Mouse (Mus musculus) liver, embryonic 15.5 days (tissue): ENCODE results near the gene Hjurp. TPM values are rescaled to one million over a fixed set of nuclear protein-coding genes. Genes with fewer than 3 reads are reported as not detected.

Source experiments
- ATAC-seq: fragments of 200-750 bp; cut with Nextera tagmentation; 2 replicates; pipeline ENCODE4 v1.8.0; 2017; ENCODE audit warnings: moderate number of reproducible peaks, mild to moderate bottlenecking, moderate library complexity; ENCODE audit not compliant: insufficient read depth
- H3K27ac ChIP-seq: fragments of 300-500 bp; sonication (generic); replicated peaks from 2 replicates; pipeline ENCODE4 v1.5.1; 2015; ENCODE audit warnings: mild to moderate bottlenecking, inconsistent platforms
- H3K27me3 ChIP-seq: fragments of 300-500 bp; sonication (generic); 2 replicates; pipeline ENCODE4 v1.6.1; 2015; ENCODE audit warnings: mild to moderate bottlenecking, inconsistent platforms
- H3K36me3 ChIP-seq: fragments of 300-500 bp; sonication (generic); replicated peaks from 2 replicates; pipeline ENCODE4 v1.6.1; 2015; ENCODE audit warnings: moderate library complexity, mild to moderate bottlenecking, inconsistent platforms
- H3K4me1 ChIP-seq: fragments of 300-500 bp; sonication (generic); replicated peaks from 2 replicates; pipeline ENCODE4 v1.6.1; 2015; ENCODE audit warnings: inconsistent platforms
- H3K4me2 ChIP-seq: fragments of 300-500 bp; sonication (generic); 2 replicates; pipeline ENCODE4 v1.6.1; 2015; ENCODE audit warnings: moderate library complexity, mild to moderate bottlenecking, inconsistent platforms
- H3K4me3 ChIP-seq: fragments of 300-500 bp; sonication (generic); replicated peaks from 2 replicates; pipeline ENCODE4 v1.5.1; 2015; ENCODE audit warnings: mild to moderate bottlenecking, inconsistent platforms
- H3K9ac ChIP-seq: fragments of 300-500 bp; sonication (generic); 2 replicates; pipeline ENCODE4 v1.6.1; 2015; ENCODE audit warnings: moderate library complexity, mild to moderate bottlenecking, inconsistent platforms
- H3K9me3 ChIP-seq: fragments of 300-500 bp; sonication (generic); replicated peaks from 2 replicates; pipeline ENCODE4 v1.6.1; 2016; ENCODE audit warnings: inconsistent platforms
- WGBS: fragments of 180-500 bp; shearing (Covaris S2); methylation state at CpG from one replicate; pipeline ENCODE4 v1.1.7; 2015; ENCODE audit warnings: mixed read lengths; ENCODE audit not compliant: insufficient replicate concordance; 5-methylcytosine and 5-hydroxymethylcytosine counted together
- polyA plus RNA-seq: library from polyadenylated mRNA; unstranded; fragments of >200 nt; fragmentation: Nextera tagmentation; extraction: Ambion mirVana; gene quantifications from 2 replicates; pipeline ENCODE4 v1.2.1, GENCODE M21; 2015

The Hjurp gene
- polyA plus RNA-seq, 1 experiment from 2014 or later = 62.7 TPM

- WGBS = 59% methylated on average over 6 of the region's 6 CpGs
Measured at GRCm38 (mm10) chr1:88258361-88258760, 19.1 kb downstream of the Hjurp start.

GRCm38 (mm10) chr1:88257681-88258080, 19.8 kb downstream of the Hjurp start:
- Histone ChIP-seq H3K4me1 (peaks cover 38% of the 10 kb centered on the region), H3K27ac (no peak overlapping the region), H3K9ac (no peak overlapping the region), H3K9me3 (peaks cover 12% of the 10 kb centered on the region; the same call in 1 of the 2 replicates), H3K27me3 (no peaks in the 10 kb centered on the region), H3K4me3 (no peak overlapping the region), H3K36me3 (peaks cover 27% of the 10 kb centered on the region), H3K4me2 (no peak overlapping the region)
- WGBS = 63% methylated on average over 6 of the region's 6 CpGs
- ATAC-seq = no peak

More at GRCm38 (mm10) chr1:88258361-88258760, 19.1 kb downstream of the Hjurp start:
- H3K27ac ChIP-seq = no peak overlapping the region
- H3K36me3 ChIP-seq = peaks cover 33% of the 10 kb centered on the region
- ATAC-seq = no peak
- no peak overlapping the region for H3K4me2 ChIP-seq
- no peaks in the 10 kb centered on the region for H3K27me3 ChIP-seq
- no peak overlapping the region for H3K9ac ChIP-seq
- 0 out of 2 replicates have a peak, but pooled peaks cover 11% of the 10 kb centered on the region for H3K9me3 ChIP-seq
- peaks cover 43% of the 10 kb centered on the region for H3K4me1 ChIP-seq
- H3K4me3 ChIP-seq = no peak overlapping the region

GRCm38 (mm10) chr1:88256886-88257663, 20.4 kb downstream of the Hjurp start:
- H3K4me2 ChIP-seq = no peak overlapping the region
- H3K27me3 ChIP-seq = no peaks in the 10 kb centered on the region
- peaks cover 18% of the 10 kb centered on the region; the same call in 1 of the 2 replicates for H3K9me3 ChIP-seq
- 55% methylated on average over 10 of the region's 10 CpGs for WGBS
- no peak for ATAC-seq
- no peak overlapping the region for H3K9ac ChIP-seq
- no peak overlapping the region for H3K4me3 ChIP-seq
- H3K27ac ChIP-seq = no peak overlapping the region
- H3K4me1 ChIP-seq = peaks cover 31% of the 10 kb centered on the region
- H3K36me3 ChIP-seq = peaks cover 21% of the 10 kb centered on the region

- Histone ChIP-seq H3K4me1 (peaks cover 22% of the 10 kb centered on the region), H3K27ac (no peak overlapping the region), H3K4me2 (no peak overlapping the region), H3K9me3 (peaks cover 19% of the 10 kb centered on the region; the same call in 1 of the 2 replicates), H3K36me3 (peaks cover 12% of the 10 kb centered on the region), H3K9ac (no peak overlapping the region), H3K4me3 (no peak overlapping the region), H3K27me3 (no peaks in the 10 kb centered on the region)
- no peak for ATAC-seq
- 62% methylated on average over 13 of the region's 13 CpGs for WGBS
Measured at GRCm38 (mm10) chr1:88255989-88256754, 21.3 kb downstream of the Hjurp start.

GRCm38 (mm10) chr1:88255466-88255857, 22.0 kb downstream of the Hjurp start:
- no peak overlapping the region for H3K4me3 ChIP-seq
- H3K9ac ChIP-seq = no peak overlapping the region
- ATAC-seq = no peak
- 0 out of 2 replicates have a peak, but pooled peaks cover 5% of the 10 kb centered on the region for H3K36me3 ChIP-seq
- H3K4me2 ChIP-seq = no peak overlapping the region
- 55% methylated on average over 2 of the region's 2 CpGs for WGBS
- H3K9me3 ChIP-seq = peaks cover 25% of the 10 kb centered on the region; the same call in 1 of the 2 replicates
- no peak overlapping the region for H3K27ac ChIP-seq
- H3K27me3 ChIP-seq = no peaks in the 10 kb centered on the region
- H3K4me1 ChIP-seq = peaks cover 15% of the 10 kb centered on the region

- H3K9me3 ChIP-seq = peaks cover 29% of the 10 kb centered on the region; the same call in 1 of the 2 replicates
- H3K27ac ChIP-seq = no peak overlapping the region
- no peak for ATAC-seq
- H3K4me1 ChIP-seq = peaks cover 10% of the 10 kb centered on the region
- H3K9ac ChIP-seq = no peak overlapping the region
- no peak overlapping the region for H3K4me3 ChIP-seq
- 63% methylated on average over 12 of the region's 12 CpGs for WGBS
- H3K36me3 ChIP-seq = 0 out of 2 replicates have a peak, but pooled peaks cover under 1% of the 10 kb centered on the region
- H3K27me3 ChIP-seq = no peaks in the 10 kb centered on the region
- no peak overlapping the region for H3K4me2 ChIP-seq
Measured at GRCm38 (mm10) chr1:88254793-88255465, 22.5 kb downstream of the Hjurp start.

- 0 out of 2 replicates have a peak, but pooled peaks have one; percentile 22 for ATAC-seq
- Histone ChIP-seq H3K9ac (no peak overlapping the region), H3K9me3 (peaks cover 41% of the 10 kb centered on the region; the same call in 1 of the 2 replicates), H3K27ac (no peak overlapping the region), H3K4me1 (no peaks in the 10 kb centered on the region), H3K27me3 (no peaks in the 10 kb centered on the region), H3K4me3 (no peak overlapping the region), H3K4me2 (no peak overlapping the region), H3K36me3 (no peaks in the 10 kb centered on the region)
- 51% methylated on average over 6 of the region's 6 CpGs for WGBS
Measured at GRCm38 (mm10) chr1:88253540-88253939, 23.9 kb downstream of the Hjurp start.

GRCm38 (mm10) chr1:88253106-88253505, 24.3 kb downstream of the Hjurp start:
- WGBS = 59% methylated on average over 8 of the region's 8 CpGs
- no peaks in the 10 kb centered on the region for H3K4me1 ChIP-seq
- H3K4me2 ChIP-seq = no peak overlapping the region
- no peak overlapping the region for H3K9ac ChIP-seq
- no peak overlapping the region for H3K4me3 ChIP-seq
- no peaks in the 10 kb centered on the region for H3K27me3 ChIP-seq
- ATAC-seq = 0 out of 2 replicates have a peak, but pooled peaks have one; percentile 1
- no peaks in the 10 kb centered on the region for H3K36me3 ChIP-seq
- H3K9me3 ChIP-seq = peaks cover 42% of the 10 kb centered on the region; the same call in 1 of the 2 replicates
- H3K27ac ChIP-seq = no peak overlapping the region

- H3K27ac ChIP-seq = no peak overlapping the region
- H3K9me3 ChIP-seq = peaks cover 47% of the 10 kb centered on the region; the same call in 1 of the 2 replicates
- 62% methylated on average over 5 of the region's 5 CpGs for WGBS
- no peak overlapping the region for H3K9ac ChIP-seq
- no peak overlapping the region for H3K4me3 ChIP-seq
- no peaks in the 10 kb centered on the region for H3K4me1 ChIP-seq
- H3K27me3 ChIP-seq = no peaks in the 10 kb centered on the region
- no peaks in the 10 kb centered on the region for H3K36me3 ChIP-seq
- H3K4me2 ChIP-seq = no peak overlapping the region
- ATAC-seq = no peak
Measured at GRCm38 (mm10) chr1:88250023-88250422, 27.4 kb downstream of the Hjurp start.

- 60% methylated on average over 7 of the region's 7 CpGs for WGBS
- H3K9me3 ChIP-seq = peaks cover 48% of the 10 kb centered on the region; the same call in 1 of the 2 replicates
- ATAC-seq = no peak
Measured at GRCm38 (mm10) chr1:88249596-88249995, 27.8 kb downstream of the Hjurp start.

More at GRCm38 (mm10) chr1:88249596-88249995, 27.8 kb downstream of the Hjurp start:
- Histone ChIP-seq H3K4me2 (no peak overlapping the region), H3K9ac (no peak overlapping the region), H3K36me3 (no peaks in the 10 kb centered on the region), H3K27ac (no peak overlapping the region), H3K27me3 (no peaks in the 10 kb centered on the region), H3K4me3 (no peak overlapping the region), H3K4me1 (no peaks in the 10 kb centered on the region)
